Mouse (Mus musculus) MEL (cell line): ENCODE data around the gene Pakap. TPM values are rescaled to one million over a fixed set of nuclear protein-coding genes. Genes with fewer than 3 reads are reported as not detected.

Experiments
- DNase-seq: peaks from one replicate; pipeline ENCODE4 v3.0.0; 2011; ENCODE audit warnings: low read depth, low spot score
- H3K27ac ChIP-seq: 2 replicates; pipeline ENCODE4 v1.5.1; 2012; ENCODE audit warnings: low read depth, mild to moderate bottlenecking, control low read depth, low read length, moderate library complexity; ENCODE audit not compliant: control insufficient read depth
- H3K27me3 ChIP-seq, 2 experiments: fragments of 150-350 bp in 1 of 2; sonication (generic) in 1 of 2; 2 replicates each; pipeline ENCODE4 v1.6.1; 2012; ENCODE audit warnings: low read length in 2 of 2, mild to moderate bottlenecking in 2 of 2, improper control_type of control experiment in 1 of 2, moderate library complexity in 1 of 2; ENCODE audit not compliant: insufficient read depth in 2 of 2, control insufficient read depth in 1 of 2
- H3K36me3 ChIP-seq, 2 experiments: 2 replicates each; pipeline ENCODE4 v1.6.1; 2012 to 2014; ENCODE audit warnings: low read length in 2 of 2, improper control_type of control experiment in 1 of 2, inconsistent platforms in 1 of 2, mild to moderate bottlenecking in 1 of 2; ENCODE audit not compliant: insufficient read depth in 2 of 2, control insufficient read depth in 1 of 2
- H3K4me1 ChIP-seq, 2 experiments: fragments of 150-350 bp in 1 of 2; sonication (generic) in 1 of 2; 2 replicates each; pipeline ENCODE4 v1.6.1; 2012; ENCODE audit warnings: low read length in 2 of 2, improper control_type of control experiment in 1 of 2, mild to moderate bottlenecking in 1 of 2; ENCODE audit not compliant: insufficient read depth in 2 of 2, control insufficient read depth in 1 of 2
- H3K4me3 ChIP-seq, 2 experiments: fragments of 150-350 bp in 1 of 2; sonication (generic) in 1 of 2; 2 replicates each; pipeline ENCODE4 v1.5.1; 2012; ENCODE audit warnings: low read depth in 2 of 2, low read length in 2 of 2, mild to moderate bottlenecking in 2 of 2, moderate library complexity in 2 of 2, control low read depth in 1 of 2, improper control_type of control experiment in 1 of 2; ENCODE audit not compliant: control insufficient read depth in 1 of 2, insufficient read depth in 1 of 2
- H3K79me2 ChIP-seq: 2 replicates; pipeline ENCODE4 v1.6.1; 2012; ENCODE audit warnings: mild to moderate bottlenecking, low read length, moderate library complexity; ENCODE audit not compliant: control insufficient read depth, poor library complexity, insufficient read depth
- H3K9ac ChIP-seq: 2 replicates; pipeline ENCODE4 v1.6.1; 2012; ENCODE audit warnings: low read depth, mild to moderate bottlenecking, control low read depth, low read length, moderate library complexity; ENCODE audit not compliant: control insufficient read depth, poor library complexity, severe bottlenecking
- H3K9me3 ChIP-seq: fragments of 150-350 bp; sonication (generic); replicated peaks from 2 replicates; pipeline ENCODE4 v1.6.1; 2012; ENCODE audit warnings: mild to moderate bottlenecking, low read length, improper control_type of control experiment, moderate library complexity; ENCODE audit not compliant: insufficient read depth
- CHD1 ChIP-seq: IDR thresholded peaks from 2 replicates; pipeline ENCODE4 v1.6.1; 2012; ENCODE audit warnings: low read depth, mild to moderate bottlenecking, inconsistent platforms, low read length, improper control_type of control experiment
- CHD2 ChIP-seq: IDR thresholded peaks from 2 replicates; pipeline ENCODE4 v1.6.1; 2011; ENCODE audit warnings: low read length, improper control_type of control experiment
- E2F4 ChIP-seq: IDR thresholded peaks from 2 replicates; pipeline ENCODE4 v1.6.1; 2011; ENCODE audit warnings: low read depth, low read length, improper control_type of control experiment, borderline replicate concordance
- ETS1 ChIP-seq: IDR thresholded peaks from 2 replicates; pipeline ENCODE4 v1.6.1; 2012; ENCODE audit warnings: low read depth, mild to moderate bottlenecking, inconsistent platforms, low read length, improper control_type of control experiment, moderate library complexity
- GABPA ChIP-seq: IDR thresholded peaks from 2 replicates; pipeline ENCODE4 v1.6.1; 2012; ENCODE audit warnings: low read depth, mild to moderate bottlenecking, inconsistent platforms, low read length, improper control_type of control experiment, moderate library complexity
- KAT2A ChIP-seq: conservative IDR thresholded peaks from 2 replicates; pipeline ENCODE4 v1.6.1; 2012; ENCODE audit warnings: low read depth, low read length, improper control_type of control experiment, inconsistent platforms
- MAX ChIP-seq: IDR thresholded peaks from 2 replicates; pipeline ENCODE4 v1.6.1; 2011; ENCODE audit warnings: low read length, improper control_type of control experiment
- MAZ ChIP-seq: IDR thresholded peaks from 2 replicates; pipeline ENCODE4 v1.6.1; 2012; ENCODE audit warnings: low read depth, mild to moderate bottlenecking, inconsistent platforms, low read length, improper control_type of control experiment
- MEF2A ChIP-seq: IDR thresholded peaks from 2 replicates; pipeline ENCODE4 v1.6.1; 2014; ENCODE audit warnings: low read depth, mild to moderate bottlenecking, inconsistent platforms, low read length, improper control_type of control experiment; ENCODE audit not compliant: poor library complexity, insufficient replicate concordance, severe bottlenecking; ENCODE audit errors: extremely low read depth
- MXI1 ChIP-seq: IDR thresholded peaks from 2 replicates; pipeline ENCODE4 v1.6.1; 2011; ENCODE audit warnings: mild to moderate bottlenecking, low read depth, low read length, improper control_type of control experiment
- POLR2AphosphoS2 ChIP-seq: IDR thresholded peaks from 2 replicates; pipeline ENCODE4 v1.6.1; 2011; ENCODE audit warnings: low read length, improper control_type of control experiment
- SMC3 ChIP-seq: IDR thresholded peaks from 2 replicates; pipeline ENCODE4 v1.6.1; 2011; ENCODE audit warnings: low read depth, low read length, improper control_type of control experiment
- TAL1 ChIP-seq: IDR thresholded peaks from 2 replicates; pipeline ENCODE4 v1.6.1; 2012; ENCODE audit warnings: mild to moderate bottlenecking, inconsistent platforms, low read length, moderate library complexity, mixed read lengths
- USF2 ChIP-seq, 2 experiments: IDR thresholded peaks; 2 replicates each; pipeline ENCODE4 v1.6.1; 2011 to 2012; ENCODE audit warnings: improper control_type of control experiment in 2 of 2, low read length in 2 of 2, borderline replicate concordance in 1 of 2, inconsistent platforms in 1 of 2, low read depth in 1 of 2, mild to moderate bottlenecking in 1 of 2; ENCODE audit not compliant: insufficient read depth in 1 of 2
- polyA plus RNA-seq, 2 experiments: library from polyadenylated mRNA; stranded (reverse) in 1 of 2; unstranded in 1 of 2; fragments of >175 nt in 1 of 2; fragments of >200 nt in 1 of 2; gene quantifications; 2 replicates each; pipeline versions ENCODE4 v1.2.1 to v1.2.4; 2012; ENCODE audit warnings: low replicate concordance in 2 of 2, low read depth in 1 of 2; ENCODE audit not compliant: insufficient read length in 2 of 2, insufficient read depth in 1 of 2, missing spikeins in 1 of 2
- total RNA-seq: library from RNA; depleted of rRNA; stranded (reverse); fragments of 300-350 nt; gene quantifications from 2 replicates; pipeline ENCODE4 v1.2.3, GENCODE M21; 2012

Pakap gene
- total and polyA plus RNA-seq, 3 experiments, result not detected

GRCm38 (mm10) chr4:57751566-57751965 is 183.6 kb downstream of the Pakap start:
- no peak for TF ChIP-seq USF2 (IDR thresholded peaks at IDR 0.05; ENCODE audit: borderline replicate concordance in 1 of 2, insufficient read depth in 1 of 2, low read depth in 1 of 2, low read length in 2 of 2)
- H3K27ac ChIP-seq, result no peak overlapping the region
- H3K27me3 ChIP-seq, result no peaks in the 10 kb centered on the region; a peak in 1 of 4 replicates
- DNase-seq, result no peak
- no peaks in the 10 kb centered on the region for H3K36me3 ChIP-seq
- H3K4me3 ChIP-seq, result no peak overlapping the region
- no peaks in the 10 kb centered on the region for H3K4me1 ChIP-seq
- H3K79me2 ChIP-seq, result no peaks in the 10 kb centered on the region
- no peaks in the 10 kb centered on the region for H3K9me3 ChIP-seq
- no peak overlapping the region for H3K9ac ChIP-seq

GRCm38 (mm10) chr4:57755085-57755484 is 187.1 kb downstream of the Pakap start:
- H3K36me3 ChIP-seq, result no peaks in the 10 kb centered on the region
- TF ChIP-seq SMC3 (no peak), ETS1 (no peak), POLR2AphosphoS2 (no peak)
- DNase-seq, result no peak
- H3K27ac ChIP-seq, result no peak overlapping the region
- no peak overlapping the region for H3K4me3 ChIP-seq
- no peak overlapping the region for H3K9ac ChIP-seq
- no peaks in the 10 kb centered on the region for H3K9me3 ChIP-seq
- no peaks in the 10 kb centered on the region; a peak in 1 of 4 replicates for H3K27me3 ChIP-seq
- no peaks in the 10 kb centered on the region for H3K4me1 ChIP-seq
- H3K79me2 ChIP-seq, result no peaks in the 10 kb centered on the region

- Histone ChIP-seq H3K9ac (no peak overlapping the region), H3K79me2 (no peaks in the 10 kb centered on the region), H3K9me3 (no peaks in the 10 kb centered on the region), H3K27ac (no peak overlapping the region), H3K4me3 (no peak overlapping the region), H3K36me3 (no peaks in the 10 kb centered on the region), H3K27me3 (peaks cover 1 to 4% of the 10 kb centered on the region in 2 experiments; a peak in 2 of 4 replicates), H3K4me1 (no peaks in the 10 kb centered on the region)
- DNase-seq, result no peak
- no peak for TF ChIP-seq GABPA
- TF ChIP-seq TAL1, result no peak
- no peak for TF ChIP-seq MAZ
- no peak for TF ChIP-seq MXI1
- TF ChIP-seq KAT2A, result no peak
- no peak for TF ChIP-seq CHD2
- TF ChIP-seq MEF2A, result no peak
- TF ChIP-seq E2F4, result no peak
- TF ChIP-seq CHD1, result no peak
- TF ChIP-seq MAX, result no peak
Observed at GRCm38 (mm10) chr4:57757997-57758396, 190.0 kb downstream of the Pakap start.
